Mouse (Mus musculus) MEL-GATA-1-ER (cell line): ENCODE results near the gene D3Ertd254e.
"Not testable (repeated sequence)": the region's sequence is repeated elsewhere in the genome, so short reads cannot be mapped to it uniquely, and the experiment has no call there.

Experiments
- DNase-seq: peaks from one replicate; pipeline ENCODE4 v3.0.0-alpha.2; 2012; ENCODE audit warnings: low read depth; ENCODE audit errors: extremely low read depth

D3Ertd254e gene

DNA sequence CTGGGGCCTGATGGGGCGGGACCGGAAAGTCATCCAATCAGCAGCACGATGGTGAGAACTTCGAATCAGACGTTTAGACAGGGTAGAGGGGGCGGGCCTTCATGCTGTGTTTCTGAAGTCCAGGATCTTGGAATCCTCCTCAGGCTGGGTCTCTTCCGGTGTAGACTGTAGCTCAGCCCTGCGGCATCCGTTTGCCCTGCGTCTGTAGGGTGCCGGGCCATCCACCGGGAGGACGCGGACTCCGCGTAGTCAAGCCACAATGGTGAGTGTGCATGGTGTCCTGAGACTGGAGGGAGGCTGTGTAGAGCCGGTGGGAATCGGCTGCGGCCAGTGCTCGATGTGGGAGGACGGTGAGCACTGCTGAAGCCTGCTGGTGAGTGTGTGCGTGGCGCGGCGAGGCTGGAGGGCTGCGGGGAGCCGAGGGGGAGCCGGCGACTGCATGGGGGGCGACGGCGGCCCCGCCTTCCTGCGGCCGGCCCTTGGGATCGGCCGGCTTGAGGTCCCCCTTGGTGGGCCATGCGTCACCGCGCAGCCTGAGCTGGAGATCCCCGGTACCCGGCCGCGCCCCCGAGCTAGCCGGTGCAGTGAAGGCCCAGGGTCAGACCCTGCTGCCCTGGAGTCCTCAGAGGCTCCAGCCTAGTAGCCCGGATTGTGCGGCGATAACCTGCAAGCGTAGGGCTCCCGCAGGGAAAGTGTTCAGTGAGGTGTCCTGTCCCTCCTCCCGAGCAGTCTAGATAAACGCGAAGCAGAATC, at the start of gene D3Ertd254e:
TSS of gene D3Ertd254e (plus strand) at position 84 of the 753 bp plus-strand sequence.
- DNase-seq = peak; percentile 92

DNA sequence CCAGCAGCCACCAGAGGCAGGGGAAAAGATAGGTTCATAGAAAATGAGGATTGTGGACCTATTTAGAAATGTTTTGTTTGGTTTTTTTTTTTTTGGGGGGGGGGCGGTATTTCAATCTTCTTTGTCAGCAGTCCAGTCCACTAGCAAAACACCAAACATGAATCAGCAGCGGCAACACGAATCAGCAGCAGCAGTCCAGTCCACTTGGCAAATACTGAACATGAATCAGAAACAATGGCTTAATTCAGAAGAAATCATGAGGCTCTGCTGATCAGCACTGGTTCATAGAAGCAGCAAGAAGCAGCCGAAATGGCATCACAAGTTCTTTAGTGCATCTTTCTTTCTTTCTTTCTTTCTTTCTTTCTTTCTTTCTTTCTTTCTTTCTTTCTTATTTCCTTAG, 34.7 kb upstream of the D3Ertd254e start:
- DNase-seq = no peak

DNA sequence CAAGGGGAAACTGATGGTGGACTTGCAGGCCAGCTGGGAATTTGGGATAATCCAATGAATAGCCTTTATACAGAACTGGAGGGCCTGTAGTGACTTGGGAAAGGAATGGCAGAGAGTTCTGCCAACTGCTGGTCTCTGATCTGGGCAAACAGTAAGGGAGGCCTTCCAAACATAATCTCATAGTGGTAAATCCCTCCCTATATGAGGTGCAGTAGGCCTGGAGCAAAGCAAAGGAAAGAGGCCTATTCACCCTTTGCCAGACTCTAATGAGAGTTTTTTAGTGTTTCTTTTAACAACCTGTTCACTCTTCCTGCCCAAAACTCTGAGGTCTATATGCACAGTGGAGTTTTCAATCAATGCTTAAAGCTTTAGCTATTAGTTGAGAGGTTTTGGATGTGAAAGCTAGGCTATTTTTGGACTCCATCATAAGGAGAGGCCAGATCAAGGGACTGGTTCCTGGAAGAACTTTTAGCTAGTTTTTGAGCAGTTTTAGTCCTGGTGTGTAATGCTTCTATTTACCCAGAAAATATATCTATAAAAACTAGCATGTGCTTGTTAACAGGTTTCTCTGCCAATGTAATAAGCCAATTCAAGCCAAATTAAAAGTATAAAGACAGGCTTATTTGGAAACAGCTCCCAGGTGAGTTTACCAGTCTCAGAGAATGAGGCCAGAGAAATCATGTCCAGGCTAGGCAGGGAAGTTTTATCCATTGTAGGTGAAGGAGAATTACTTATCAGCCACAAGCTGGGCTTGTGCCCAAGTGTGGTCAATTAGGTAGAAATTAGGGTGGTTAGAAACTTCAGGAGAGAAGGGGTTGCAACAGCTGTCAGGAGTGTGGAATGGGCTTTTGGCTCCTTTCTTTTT, 30.9 kb upstream of the D3Ertd254e start:
- DNase-seq = no peak

DNA sequence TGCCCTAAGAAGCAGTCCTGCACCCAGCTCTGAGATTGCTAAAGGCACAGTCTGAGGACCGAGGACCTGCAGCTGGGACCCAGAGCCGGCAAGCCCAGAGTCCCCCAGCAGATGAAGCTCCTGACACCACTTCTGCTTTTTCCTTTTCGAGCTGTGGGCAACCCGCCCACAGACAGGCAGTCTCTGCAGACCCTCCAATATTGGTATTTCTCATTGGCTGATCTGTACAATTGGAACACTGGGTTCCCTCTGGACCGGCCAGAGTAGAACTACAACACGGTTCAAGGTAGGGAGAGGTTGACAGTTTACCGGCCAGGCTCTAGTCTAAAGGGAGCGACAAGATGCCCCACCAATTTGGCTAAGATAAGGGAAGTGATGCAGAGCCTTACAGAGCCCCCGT, 24.6 kb upstream of the D3Ertd254e start:
- not testable (repeated sequence) for DNase-seq

DNA sequence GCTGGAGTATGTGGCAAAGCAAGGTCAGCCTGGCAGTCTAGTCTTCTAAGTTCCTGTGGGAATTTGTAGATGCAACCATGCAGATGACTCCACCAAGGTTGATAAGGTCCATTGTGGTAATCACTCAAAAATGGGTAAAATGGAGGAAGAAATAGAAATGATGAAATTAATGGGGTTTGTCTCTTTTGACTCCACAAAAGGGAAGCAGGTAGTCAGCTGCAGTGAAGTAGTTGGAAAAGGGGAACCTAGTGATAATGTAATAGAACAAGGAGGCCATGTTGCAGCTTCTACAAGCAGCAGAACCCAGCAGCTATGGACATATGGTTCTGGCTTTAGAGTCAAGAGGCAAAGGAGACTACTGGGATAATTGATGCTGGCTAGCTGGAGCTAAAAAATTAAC, 14.7 kb upstream of the D3Ertd254e start:
- no peak for DNase-seq

DNA sequence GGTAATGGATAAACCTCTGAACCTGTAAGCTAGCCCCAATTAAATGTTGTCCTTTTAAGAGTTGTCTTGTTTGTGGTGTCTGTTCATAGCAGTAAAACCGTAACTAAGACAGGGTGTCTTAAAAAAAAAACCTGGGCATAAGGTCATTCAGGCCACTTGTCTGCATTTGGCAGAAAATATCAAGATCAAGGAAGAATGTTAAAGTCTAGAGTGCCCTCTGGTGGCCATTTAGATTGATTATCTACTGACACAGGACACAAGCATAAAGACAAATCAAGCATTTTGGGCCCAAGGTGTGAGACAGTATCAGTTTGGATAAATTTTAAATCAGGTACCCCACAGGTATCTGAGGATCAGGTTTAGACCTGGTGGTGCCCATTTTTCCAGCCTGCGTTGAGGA, 13.3 kb upstream of the D3Ertd254e start:
- peak; percentile 40 for DNase-seq

DNA sequence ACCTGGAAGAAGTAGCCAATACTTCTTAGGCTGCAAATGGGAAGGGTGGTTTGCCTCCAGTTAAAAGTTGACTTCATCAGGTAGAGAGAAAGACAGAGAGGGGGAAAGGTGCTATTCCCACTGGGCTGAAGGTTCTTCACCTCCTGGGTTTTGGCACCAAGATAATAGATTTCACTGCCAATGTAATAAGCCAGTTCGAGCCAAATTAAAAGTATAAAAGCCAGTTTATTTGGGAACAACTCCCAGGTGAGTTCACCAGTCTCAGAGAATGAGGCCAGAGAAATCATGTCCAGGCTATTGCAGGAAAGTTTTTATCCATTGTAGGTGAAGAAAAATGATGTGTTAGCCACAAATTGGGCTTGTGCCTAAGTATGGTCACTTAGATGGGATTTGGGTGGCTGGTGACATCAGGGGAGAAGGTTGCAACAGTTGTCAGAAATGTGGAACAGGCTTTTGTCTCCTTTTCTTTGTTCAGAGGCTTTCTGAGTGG, 12.6 kb upstream of the D3Ertd254e start:
- no peak for DNase-seq

DNA sequence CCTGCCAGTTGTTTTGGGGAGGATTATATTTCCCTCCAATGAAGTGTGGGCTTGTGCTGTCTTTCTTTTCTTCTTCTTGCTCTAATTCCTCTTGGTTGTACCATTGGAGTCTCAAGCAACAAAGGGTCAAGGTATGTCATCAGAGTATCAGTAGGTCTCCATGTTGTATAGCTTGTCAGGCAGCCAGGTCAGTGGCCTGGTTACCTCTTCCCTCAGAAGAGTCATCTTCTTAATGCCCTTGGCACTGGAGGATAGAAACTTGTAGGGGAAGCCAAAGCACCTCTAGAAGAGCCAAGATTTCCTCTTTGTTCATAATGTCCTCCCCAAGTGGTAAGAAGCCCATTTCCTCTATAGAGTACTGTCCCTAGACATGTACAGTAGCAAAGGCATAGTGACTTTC, 11.8 kb upstream of the D3Ertd254e start:
- no peak for DNase-seq

DNA sequence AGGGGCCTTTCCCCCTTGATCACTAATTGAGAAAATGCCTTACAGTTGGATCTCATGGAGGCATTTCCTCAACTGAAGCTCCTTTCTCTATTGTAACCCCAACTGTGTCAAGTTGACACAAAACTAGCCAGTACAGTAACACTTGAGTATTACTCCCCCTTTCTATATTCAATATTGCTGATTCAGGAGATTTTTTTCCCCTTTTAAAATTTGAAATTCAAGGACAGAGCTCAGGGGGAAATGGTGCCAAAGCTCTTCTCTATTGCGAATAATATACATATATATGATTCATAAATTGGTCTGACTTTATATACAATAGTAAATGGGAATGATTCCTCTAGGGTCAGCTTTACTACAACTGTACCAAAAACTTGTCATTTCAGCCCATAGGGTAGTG, 282 bp upstream of the D3Ertd254e start:
- no peak for DNase-seq

DNA sequence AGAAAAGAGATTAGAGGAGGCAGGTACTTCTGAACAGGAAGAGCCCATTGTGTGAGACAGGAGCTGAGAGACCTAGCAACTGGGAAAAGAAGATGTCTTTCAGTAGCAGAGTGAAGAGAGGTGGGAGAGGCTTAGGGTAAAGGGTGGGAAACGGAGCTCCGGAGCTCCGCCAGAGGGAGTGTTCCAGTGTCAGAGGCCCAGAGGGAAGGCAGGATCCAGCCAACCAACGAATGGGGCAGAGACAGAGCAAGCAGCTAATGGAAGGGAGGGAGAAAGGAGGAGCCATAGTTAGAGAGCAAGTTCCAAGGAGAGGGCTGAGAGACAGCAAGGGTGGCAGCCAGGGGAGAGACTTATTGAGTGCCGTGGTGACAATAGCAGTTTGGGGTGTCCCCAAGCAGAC, 4.5 kb downstream of the D3Ertd254e start:
- DNase-seq = no peak

DNA sequence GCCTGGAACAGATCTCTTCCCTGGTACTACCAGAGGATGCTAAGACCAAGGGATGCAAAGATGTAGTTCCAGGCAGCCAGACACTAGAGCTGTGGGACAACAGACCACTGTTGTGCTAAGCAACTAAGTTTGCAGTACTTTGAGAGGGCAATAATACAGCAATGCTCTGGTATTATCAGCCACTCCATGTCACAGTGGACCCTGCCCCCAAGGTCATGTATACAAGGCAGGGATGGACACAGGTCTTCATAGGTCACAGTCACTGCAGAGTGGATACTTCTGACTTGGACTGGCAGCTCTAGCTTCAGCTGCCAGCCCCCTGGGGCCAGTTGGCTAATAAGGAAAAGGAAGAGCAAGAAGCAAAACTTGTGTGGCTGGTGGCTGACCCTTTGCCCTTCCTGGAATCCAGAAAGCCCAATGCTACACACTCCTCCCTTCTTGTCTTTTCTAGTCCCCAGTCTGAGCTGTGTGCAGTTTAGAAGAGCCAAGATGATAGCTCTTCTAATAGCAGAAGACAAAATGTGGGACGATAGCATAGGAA, 19.9 kb downstream of the D3Ertd254e start:
- no peak for DNase-seq

DNA sequence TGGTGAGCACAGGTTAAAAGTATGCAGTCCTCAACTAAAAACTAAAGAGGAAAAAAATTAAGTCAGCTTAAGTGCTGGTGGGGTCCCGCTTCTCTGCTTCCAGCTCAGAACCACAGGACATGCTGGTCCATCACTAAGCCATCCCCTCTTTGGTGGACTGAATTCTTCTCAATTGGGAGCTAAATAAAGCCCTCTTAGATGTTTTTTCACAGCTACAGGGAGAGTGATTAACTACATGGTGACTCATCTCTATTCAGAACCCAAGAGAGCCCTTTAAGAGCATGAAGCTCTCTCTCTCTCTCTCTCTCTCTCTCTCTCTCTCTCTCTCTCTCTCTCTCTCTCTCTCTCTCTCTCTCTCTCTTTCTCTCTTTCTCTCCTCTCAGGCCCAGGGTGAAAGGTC, 20.5 kb downstream of the D3Ertd254e start:
- DNase-seq = no peak

DNA sequence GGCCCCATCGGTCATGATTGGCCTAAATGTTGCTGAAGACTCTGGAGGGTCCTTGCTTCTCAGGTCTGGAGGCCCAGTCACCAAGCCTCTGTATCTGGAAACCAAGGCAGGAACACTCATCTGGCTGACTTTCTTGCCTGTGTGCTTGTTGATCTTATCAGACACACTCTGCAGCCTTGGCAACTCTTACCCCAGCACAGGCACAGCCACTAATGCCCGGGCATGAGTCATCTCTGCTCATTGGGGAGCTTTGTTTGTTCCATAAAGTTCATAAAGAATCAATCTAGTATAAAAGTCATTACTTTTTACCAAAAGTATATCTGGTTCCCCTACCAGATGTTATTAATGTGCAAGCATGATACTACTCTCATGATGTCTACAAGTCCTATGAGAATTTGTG, 22.9 kb downstream of the D3Ertd254e start:
- DNase-seq = no peak

DNA sequence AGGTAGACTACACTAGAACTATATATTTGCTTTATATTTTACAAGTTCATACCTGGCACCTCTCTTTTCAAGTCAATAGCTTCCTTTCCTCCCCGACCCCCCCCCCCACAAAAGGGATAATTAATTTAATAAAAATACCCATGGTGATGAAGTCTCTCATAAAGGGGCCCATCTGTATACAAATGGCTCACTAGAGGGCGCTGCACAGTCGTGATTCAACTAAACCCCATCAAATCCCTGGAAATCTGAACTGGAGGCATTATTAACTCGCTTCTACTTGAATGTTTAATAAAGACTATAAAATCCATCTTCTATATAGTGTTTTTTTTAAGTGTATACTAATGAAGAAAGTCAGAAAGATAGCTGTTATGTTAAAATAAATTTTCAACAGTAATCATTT, 30.7 kb downstream of the D3Ertd254e start:
- peak; percentile 18 for DNase-seq

DNA sequence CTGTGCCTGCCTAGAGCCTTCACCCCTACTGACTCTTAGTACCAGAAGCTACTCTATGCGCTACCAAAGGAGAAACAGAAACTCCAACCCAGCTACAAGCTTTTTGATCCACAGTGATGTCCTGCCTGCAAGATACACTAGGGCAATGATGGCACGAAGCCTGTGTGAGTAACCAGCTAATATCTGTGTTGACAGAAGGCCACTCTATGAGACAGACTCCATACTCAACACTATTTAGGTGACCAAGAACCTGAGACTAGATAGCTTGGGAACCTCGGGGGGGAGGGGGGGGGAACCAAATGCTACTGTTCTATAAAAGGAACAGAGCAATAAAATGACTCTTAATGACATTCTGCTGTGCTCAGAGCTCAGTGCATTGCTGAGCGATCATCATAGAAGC, 35.7 kb downstream of the D3Ertd254e start:
- no peak for DNase-seq

DNA sequence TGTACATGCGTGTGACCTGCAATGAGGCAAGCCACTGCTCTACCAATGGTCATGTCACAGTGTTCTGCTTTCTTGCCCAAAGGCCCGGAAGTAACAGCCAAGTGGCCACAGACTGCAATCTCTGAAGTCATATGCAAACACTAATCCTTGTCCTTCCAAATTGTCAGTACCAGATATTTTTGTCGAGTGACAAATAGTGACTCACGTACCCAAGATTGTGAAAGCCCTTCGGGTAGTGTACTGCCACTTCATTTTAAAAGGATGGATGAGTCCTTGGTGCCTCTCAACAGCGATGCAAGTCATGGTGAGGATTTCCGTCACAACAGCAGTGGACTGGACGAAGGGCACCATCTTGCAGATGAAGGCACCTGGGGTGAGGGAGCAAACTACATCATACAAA, 38.4 kb downstream of the D3Ertd254e start:
- no peak for DNase-seq

DNA sequence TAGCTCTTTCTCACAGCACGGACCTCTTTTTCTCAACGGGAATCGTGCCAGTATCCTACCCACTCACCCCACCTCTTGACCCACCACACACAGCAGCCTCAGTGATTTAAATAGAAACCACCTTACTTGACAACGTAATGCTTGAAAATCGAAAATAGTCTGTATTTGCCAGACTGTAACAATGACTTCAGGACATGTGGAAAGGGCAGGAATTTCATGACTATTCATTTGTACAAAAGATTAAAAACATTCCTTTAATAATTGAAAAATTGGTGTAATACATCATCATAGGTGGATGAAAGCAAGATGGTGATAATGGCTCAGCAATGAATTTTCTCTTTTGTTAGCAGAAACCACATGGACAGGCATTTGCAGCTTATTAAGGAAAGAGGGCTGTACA, 50.3 kb downstream of the D3Ertd254e start:
- DNase-seq = no peak

DNA sequence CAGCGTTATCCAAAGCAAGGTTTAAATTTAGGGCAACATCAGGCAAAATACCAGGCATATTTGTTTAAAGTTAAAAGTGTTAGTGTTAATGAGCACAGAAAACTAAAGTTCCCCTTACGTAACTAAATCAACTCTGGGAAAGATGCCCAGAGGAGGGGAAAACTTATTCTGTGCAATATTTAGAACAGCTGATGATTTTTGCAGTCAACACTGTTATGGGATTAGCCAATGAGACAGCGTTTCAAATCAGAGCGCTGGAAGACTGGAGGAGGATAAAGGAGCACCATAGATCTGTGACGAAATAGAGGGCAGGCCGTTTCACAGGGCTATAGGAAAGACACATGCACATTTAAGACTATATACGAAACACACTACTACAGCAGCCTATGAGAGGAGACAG, 52.1 kb downstream of the D3Ertd254e start:
- DNase-seq = no peak

DNA sequence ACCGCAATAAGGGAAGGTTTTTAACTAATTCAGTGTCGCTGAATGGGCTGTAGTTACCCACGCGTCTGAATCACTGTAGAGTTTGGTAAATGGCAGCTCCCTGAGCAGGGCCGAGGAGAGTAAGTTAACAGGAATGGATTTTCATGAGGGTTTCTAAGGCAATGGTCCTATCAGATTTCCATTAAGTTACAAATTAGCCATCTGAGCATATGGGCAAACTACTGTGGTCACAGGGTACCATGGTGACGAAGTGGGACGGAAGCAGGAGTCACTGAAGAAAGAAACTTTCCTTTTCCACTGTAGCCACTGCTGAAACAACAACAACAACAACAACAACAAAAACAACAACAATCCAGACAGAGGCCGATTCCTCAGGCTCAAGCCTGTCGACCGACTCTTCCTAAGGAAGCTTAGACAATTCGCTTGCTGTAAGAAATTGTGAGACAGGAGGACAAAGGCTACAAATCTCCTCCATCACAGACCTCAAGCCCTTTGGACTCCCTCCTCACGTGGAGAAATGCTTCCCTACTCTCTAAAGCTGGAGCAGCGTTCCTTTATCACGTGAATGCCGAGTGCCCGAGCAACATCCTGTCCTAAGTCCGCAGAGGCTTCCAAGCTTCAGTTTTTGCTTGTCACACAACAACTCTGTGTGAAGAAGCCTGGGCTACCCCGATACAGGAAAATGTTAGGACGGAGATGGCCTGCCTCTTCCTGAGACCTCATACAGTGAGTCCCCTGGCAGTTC, 56.9 kb downstream of the D3Ertd254e start:
- no peak for DNase-seq

DNA sequence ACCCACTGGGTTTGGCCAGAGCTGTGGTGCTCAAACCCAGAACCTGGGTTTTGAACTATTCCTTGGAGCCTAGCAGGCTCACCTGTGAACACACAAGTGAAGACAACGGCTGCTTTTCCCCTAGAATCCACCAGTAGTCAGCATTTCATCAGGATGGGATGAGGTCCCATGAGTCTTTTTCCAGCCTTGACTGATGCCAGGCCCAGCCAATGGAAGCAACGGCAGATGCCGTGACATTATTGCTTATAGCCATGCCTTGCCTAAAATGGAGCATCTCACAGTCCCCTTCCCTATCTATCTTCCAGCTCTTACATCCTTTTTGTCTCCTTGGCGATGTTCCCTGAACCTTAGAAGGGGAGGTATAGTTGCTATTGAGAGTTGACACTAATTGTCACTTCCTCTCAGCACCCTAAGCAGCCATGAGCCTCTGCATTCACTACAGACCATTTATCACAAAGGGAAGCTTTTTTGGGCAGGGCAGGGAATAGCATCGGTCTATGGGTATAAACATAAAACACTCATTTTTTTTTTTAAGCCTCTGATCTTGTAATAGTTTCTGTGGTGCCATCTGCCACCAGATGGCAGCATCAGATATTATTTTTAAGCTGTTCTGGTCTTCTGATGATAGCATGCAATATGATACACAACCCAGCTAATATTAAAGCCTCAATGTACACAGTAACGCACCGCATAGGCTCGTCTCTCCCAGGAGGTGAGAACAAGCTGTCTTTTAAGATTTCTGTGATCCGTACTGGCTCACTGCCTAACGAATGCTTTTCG, 59.1 kb downstream of the D3Ertd254e start:
- peak; percentile 61 for DNase-seq

DNA sequence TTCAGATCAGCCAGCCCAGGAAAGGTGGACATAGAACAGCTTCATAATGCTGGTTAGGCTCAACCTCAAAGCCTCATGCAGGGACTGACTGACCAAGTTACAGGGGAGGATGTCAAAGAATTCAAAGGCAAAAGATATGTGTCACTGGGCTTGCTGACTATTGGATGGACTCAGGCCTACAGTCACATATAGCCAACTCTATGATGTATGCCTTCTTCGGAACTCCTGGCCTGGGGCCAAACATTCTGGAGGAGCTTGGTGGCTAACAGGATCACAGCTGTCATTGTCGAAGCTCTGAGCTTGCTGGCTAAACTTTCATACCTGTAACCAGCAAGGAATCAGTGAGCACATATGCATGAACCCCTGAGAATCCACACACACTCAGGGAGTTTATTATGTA, 60.1 kb downstream of the D3Ertd254e start:
- no peak for DNase-seq
